Mouse (Mus musculus): ENCODE measurements around the gene Prkci. TPM values are rescaled to one million over a fixed set of nuclear protein-coding genes. Genes with fewer than 3 reads are reported as not detected.

Gene Prkci
- polyA plus RNA-seq, 1 experiment = 19.8 TPM

GRCm38 (mm10) chr3:30968531-30969092 lies 26.9 kb upstream of the Prkci start:
- TF ChIP-seq POLR2A (IDR thresholded peaks at IDR 0.05; ENCODE audit: borderline replicate concordance, low read depth, low read length) (no peak), CTCF (IDR thresholded peaks at IDR 0.05; ENCODE audit: low read depth, low read length) (no peak)
- Histone ChIP-seq H3K4me1 (ENCODE audit: control insufficient read depth, insufficient read depth, low read length) (peaks cover 3% of the 10 kb centered on the region; the same call in 1 of the 2 replicates), H3K27ac (ENCODE audit: insufficient read depth, low read depth, low read length) (peak overlapping the region; percentile 64), H3K4me3 (ENCODE audit: insufficient read depth, low read length) (peak overlapping the region; percentile 99)

GRCm38 (mm10) chr3:30969104-30969581 lies 26.4 kb upstream of the Prkci start, which contains the start of gene Phc3:
TSS of gene Phc3 (minus strand) at chr3:30969415.
- Histone ChIP-seq H3K4me3 (ENCODE audit: insufficient read depth, low read length) (peak within 1 kb of the TSS; percentile 99), H3K27ac (ENCODE audit: insufficient read depth, low read depth, low read length) (peak within 1 kb of the TSS; percentile 64), H3K4me1 (ENCODE audit: control insufficient read depth, insufficient read depth, low read length) (peaks cover 3% of the 10 kb centered on the region; the same call in 1 of the 2 replicates)
- TF ChIP-seq CTCF (IDR thresholded peaks at IDR 0.05; ENCODE audit: low read depth, low read length) (no peak), POLR2A (IDR thresholded peaks at IDR 0.05; ENCODE audit: borderline replicate concordance, low read depth, low read length) (no peak)

- no peak overlapping the region for H3K27ac ChIP-seq (ENCODE audit: insufficient read depth, low read depth, low read length)
- TF ChIP-seq POLR2A (IDR thresholded peaks at IDR 0.05; ENCODE audit: borderline replicate concordance, low read depth, low read length) (no peak), CTCF (IDR thresholded peaks at IDR 0.05; ENCODE audit: low read depth, low read length) (peak; percentile 52; the same call in 1 of the 2 replicates)
- H3K4me1 ChIP-seq (ENCODE audit: control insufficient read depth, insufficient read depth, low read length) = peaks cover 6% of the 10 kb centered on the region
- H3K4me3 ChIP-seq (ENCODE audit: insufficient read depth, low read length) = no peak overlapping the region
Measured at GRCm38 (mm10) chr3:30975102-30975754, 20.3 kb upstream of the Prkci start.

GRCm38 (mm10) chr3:30976991-30977603 lies 18.4 kb upstream of the Prkci start:
- peaks cover 10% of the 10 kb centered on the region for H3K4me1 ChIP-seq (ENCODE audit: control insufficient read depth, insufficient read depth, low read length)
- H3K27ac ChIP-seq (ENCODE audit: insufficient read depth, low read depth, low read length) = no peak overlapping the region
- H3K4me3 ChIP-seq (ENCODE audit: insufficient read depth, low read length) = no peak overlapping the region
- TF ChIP-seq POLR2A (IDR thresholded peaks at IDR 0.05; ENCODE audit: borderline replicate concordance, low read depth, low read length) (no peak), CTCF (IDR thresholded peaks at IDR 0.05; ENCODE audit: low read depth, low read length) (no peak)

- no peak overlapping the region for H3K27ac ChIP-seq (ENCODE audit: insufficient read depth, low read depth, low read length)
- H3K4me3 ChIP-seq (ENCODE audit: insufficient read depth, low read length) = no peak overlapping the region
Measured at GRCm38 (mm10) chr3:30981616-30982380, 13.7 kb upstream of the Prkci start.

GRCm38 (mm10) chr3:30982924-30983536 lies 12.5 kb upstream of the Prkci start:
- no peak for TF ChIP-seq POLR2A (IDR thresholded peaks at IDR 0.05; ENCODE audit: borderline replicate concordance, low read depth, low read length)
- TF ChIP-seq CTCF (IDR thresholded peaks at IDR 0.05; ENCODE audit: low read depth, low read length) = no peak
- H3K27ac ChIP-seq (ENCODE audit: insufficient read depth, low read depth, low read length) = no peak overlapping the region
- H3K4me1 ChIP-seq (ENCODE audit: control insufficient read depth, insufficient read depth, low read length) = 0 out of 2 replicates have a peak, but pooled peaks cover 4% of the 10 kb centered on the region
- no peak overlapping the region for H3K4me3 ChIP-seq (ENCODE audit: insufficient read depth, low read length)

More at GRCm38 (mm10) chr3:30981616-30982380, 13.7 kb upstream of the Prkci start:
- TF ChIP-seq CTCF (IDR thresholded peaks at IDR 0.05; ENCODE audit: low read depth, low read length) (no peak), POLR2A (IDR thresholded peaks at IDR 0.05; ENCODE audit: borderline replicate concordance, low read depth, low read length) (no peak)
- H3K4me1 ChIP-seq (ENCODE audit: control insufficient read depth, insufficient read depth, low read length) = peaks cover 11% of the 10 kb centered on the region

- H3K27ac ChIP-seq (ENCODE audit: insufficient read depth, low read depth, low read length) = no peak overlapping the region
- peaks cover 4% of the 10 kb centered on the region for H3K4me1 ChIP-seq (ENCODE audit: control insufficient read depth, insufficient read depth, low read length)
- TF ChIP-seq POLR2A (IDR thresholded peaks at IDR 0.05; ENCODE audit: borderline replicate concordance, low read depth, low read length) (no peak), CTCF (IDR thresholded peaks at IDR 0.05; ENCODE audit: low read depth, low read length) (no peak)
- no peak overlapping the region for H3K4me3 ChIP-seq (ENCODE audit: insufficient read depth, low read length)
Measured at GRCm38 (mm10) chr3:30987396-30988318, 7.9 kb upstream of the Prkci start.

- H3K4me3 ChIP-seq (ENCODE audit: insufficient read depth, low read length) = no peak overlapping the region
- H3K4me1 ChIP-seq (ENCODE audit: control insufficient read depth, insufficient read depth, low read length) = peaks cover 14% of the 10 kb centered on the region
- no peak for TF ChIP-seq CTCF (IDR thresholded peaks at IDR 0.05; ENCODE audit: low read depth, low read length)
- TF ChIP-seq POLR2A (IDR thresholded peaks at IDR 0.05; ENCODE audit: borderline replicate concordance, low read depth, low read length) = no peak
- peak overlapping the region; percentile 47 for H3K27ac ChIP-seq (ENCODE audit: insufficient read depth, low read depth, low read length)
Measured at GRCm38 (mm10) chr3:30992161-30992560, 3.4 kb upstream of the Prkci start.

Measured in bone marrow macrophage, adult 2 months (primary cell).